Mouse (Mus musculus) kidney, adult 9 months (tissue): ENCODE results near the gene Rps19.
"Not testable (repeated sequence)": the region's sequence is repeated elsewhere in the genome, so short reads cannot be mapped to it uniquely, and the experiment has no call there.

Experiments used
- DNase-seq: peaks from one replicate; pipeline ENCODE4 v3.0.0; 2022

Rps19 gene

DNA sequence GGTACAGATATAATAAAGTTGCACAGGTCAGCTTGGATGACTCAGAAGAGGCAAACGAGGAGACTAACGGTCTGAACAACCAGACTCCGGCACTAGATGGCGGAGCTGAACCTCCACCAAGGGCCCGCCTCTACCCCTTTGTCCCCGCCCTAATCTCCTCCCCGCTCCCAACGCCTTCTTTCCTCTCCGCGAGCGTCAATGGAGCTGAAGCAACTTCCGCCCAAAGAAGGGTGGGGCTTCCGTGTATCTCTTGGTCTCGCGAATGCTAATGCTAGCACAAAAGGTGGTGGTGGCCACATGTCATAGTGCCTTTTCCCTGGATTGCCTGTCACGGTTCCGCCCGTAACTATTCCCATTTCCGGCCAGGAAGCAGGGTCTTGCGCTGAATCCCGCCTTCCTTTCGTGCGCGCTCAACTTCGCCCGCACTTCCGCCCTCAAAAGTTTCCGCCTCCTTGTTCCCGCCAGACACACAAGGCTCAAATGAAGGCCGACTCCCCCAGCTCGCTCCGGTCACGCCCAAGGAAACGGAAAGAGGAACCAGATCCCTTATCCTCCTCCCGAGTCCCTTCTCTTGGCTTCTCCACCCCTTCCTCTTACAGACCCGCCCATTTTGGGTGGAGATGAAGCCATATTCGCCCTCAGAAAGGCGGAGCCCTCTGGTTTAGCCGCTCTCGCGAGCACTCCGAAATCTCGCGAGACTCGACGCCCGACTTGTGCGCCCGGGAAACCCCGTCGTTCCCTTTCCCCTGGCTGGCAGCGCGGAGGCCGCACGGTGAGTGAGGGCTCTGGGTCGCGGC lies at the start of gene Rps19:
Gene Rps19, plus strand, starts transcription at position 476 of the 797 bp plus-strand sequence.
- peak; percentile 100 for DNase-seq

DNA sequence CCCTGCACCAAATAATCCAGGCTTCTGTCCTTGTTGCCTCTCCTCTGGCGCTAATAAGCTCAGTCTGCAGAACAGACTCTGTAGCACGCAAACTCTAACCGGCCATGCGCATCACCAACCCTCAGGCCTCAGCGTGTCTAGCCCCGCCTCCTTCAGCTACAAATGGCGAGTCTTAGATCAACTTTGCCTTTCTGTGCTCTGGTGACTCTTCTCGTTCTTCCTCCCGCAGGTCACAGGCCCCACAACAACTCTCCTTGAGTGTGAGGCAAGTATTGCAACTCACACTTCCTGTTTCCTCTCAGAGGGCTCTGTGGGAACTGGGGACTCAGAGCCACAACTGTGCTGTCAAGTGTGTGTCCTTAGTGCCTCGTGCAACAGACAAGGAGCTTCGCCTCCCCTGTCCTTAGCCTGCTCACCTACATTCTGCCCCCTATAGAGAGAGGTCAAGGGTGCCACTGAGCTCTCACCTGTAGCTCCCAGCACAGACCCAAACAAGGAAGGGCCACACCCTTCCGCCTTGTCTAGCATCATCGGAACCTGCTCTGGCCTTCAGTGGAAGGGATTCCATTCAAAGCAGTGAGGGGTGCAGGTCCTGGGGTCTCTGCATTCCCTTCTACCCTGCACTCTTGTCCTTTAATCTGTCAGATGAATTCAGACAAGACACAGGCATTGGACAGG lies 45.3 kb upstream of the Rps19 start:
- DNase-seq, result not testable (repeated sequence)

DNA sequence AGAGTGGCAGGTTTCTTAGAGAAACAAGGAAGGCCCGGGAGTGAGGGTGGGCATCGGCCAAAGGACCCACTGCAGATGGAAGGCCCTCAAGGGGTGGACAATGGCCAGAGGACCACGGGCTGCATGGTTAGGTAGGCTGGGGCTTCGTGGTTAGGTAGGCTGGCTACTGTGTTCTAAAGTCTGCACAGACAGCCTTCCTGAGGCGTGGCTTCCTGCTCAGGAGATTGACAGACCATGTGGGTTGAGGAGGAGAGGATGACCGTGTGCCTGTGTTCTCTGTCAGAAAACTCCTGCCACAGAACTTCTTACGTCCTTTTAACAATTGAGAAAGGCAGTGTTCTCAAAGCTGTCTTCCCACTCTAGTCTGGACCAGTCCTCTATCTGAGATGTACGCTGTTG lies 44.8 kb upstream of the Rps19 start:
- no peak for DNase-seq

DNA sequence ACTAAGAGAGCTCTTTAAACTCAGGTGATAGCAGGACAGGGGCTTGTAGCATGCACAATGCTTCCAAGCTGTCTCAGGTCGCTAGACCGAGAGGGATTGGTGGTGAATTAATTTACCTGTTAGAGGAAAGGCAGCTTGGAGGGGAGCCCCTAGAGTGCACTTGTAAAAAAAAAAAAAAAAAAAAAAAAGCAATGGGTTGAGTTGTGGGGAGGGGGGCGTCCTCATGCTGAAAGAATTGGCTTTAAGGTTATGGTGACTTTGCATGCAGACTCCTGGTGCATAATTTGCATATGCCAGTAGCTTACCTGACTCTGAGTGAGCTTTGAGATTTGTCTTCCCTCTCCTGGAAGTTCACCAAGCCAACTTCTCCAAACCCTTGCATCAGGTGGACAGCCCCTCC lies 43.8 kb upstream of the Rps19 start:
- DNase-seq, result no peak

DNA sequence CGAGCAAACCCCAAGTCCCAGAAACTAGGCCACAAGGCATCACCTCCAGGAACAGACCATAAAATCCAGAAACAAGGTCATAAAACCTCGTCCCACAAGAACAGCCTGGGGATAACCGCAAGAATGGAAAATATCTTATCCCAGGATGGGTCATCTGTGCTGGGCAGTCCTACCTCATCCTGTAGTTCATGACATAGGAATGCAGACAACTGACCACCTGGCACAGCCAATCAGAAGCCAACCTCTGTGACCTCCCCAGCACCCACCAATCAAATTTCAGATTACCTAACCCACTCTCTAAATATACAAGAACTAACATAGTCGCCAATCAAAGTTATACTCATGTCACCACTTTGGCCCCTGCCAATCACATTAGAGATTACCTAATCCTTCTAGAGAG lies 43.2 kb upstream of the Rps19 start:
- DNase-seq, result no peak

DNA sequence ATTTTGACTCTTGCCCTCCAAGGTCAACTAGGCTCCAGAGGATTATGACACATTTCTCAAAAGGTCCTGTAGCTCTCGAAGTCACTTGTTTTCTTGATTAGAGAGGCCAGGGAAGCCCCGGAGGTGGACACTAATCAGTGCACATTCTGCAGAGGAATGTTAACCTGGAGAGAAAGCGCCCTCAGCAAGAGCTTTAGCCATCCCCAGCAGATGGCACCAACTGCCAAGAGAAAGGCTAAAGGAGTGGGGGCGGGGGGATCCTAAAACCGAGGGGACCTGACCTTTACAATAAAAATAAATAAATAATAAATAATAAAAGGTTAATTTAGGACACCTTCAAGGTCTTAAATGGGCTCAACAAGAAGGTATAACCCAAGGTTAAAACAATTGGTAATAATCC lies 40.0 kb upstream of the Rps19 start:
- no peak for DNase-seq

DNA sequence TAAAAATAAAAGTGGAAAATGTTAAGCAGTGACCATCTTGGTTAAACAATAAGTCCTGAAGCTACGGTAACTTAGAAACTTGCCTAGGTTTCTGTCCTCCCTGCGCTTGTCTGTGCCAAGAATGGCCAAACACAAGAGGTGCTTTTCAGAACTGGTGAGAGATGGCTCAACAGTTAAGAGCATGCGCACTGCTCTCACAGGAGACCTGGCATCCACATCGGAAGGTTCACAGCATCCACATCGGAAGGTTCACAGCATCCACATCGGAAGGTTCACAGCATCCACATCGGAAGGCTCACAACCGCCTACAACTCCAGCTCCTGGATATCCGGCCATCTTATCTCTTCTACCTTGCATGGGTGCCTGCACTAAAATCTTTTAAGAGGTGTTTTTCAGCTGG lies 39.0 kb upstream of the Rps19 start:
- DNase-seq, result no peak

DNA sequence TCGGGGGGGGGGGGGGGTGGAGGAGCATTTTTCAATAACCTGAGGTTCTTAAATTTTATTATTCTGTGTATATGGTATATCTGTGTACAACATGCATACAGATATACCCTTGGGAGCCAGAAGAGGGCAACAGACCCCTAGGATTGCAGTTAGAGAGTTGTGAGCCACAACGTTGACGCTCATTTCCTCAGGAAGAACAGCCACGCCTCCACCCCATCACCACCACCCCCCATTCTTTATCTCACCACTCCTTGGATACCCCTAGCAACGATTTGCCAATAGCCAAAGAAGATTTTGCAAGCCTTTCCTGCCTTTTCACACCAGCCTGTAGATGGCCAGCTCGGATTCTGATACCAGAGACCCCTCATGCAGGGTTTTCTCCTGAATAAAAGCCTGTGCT lies 38.5 kb upstream of the Rps19 start:
- no peak for DNase-seq

DNA sequence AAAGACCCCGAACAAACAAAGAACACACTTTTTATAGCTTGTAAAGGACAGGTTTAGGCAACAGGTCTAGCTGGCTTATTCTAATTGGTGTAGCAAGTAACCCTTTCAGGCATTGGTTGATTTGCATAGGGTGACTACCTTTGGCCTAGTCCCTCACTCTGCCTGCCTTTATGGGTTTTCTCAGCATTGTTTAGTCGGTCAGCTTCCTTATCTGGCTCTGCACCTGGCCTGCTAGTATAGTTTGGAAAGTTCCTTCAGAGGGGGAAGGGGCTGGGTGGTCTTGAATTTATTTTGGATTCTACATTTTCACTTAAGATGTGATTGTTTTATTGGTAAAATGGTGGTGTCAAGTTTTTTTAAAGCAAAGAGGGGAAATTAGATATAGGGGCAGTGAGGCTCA lies 37.6 kb upstream of the Rps19 start:
- not testable (repeated sequence) for DNase-seq

DNA sequence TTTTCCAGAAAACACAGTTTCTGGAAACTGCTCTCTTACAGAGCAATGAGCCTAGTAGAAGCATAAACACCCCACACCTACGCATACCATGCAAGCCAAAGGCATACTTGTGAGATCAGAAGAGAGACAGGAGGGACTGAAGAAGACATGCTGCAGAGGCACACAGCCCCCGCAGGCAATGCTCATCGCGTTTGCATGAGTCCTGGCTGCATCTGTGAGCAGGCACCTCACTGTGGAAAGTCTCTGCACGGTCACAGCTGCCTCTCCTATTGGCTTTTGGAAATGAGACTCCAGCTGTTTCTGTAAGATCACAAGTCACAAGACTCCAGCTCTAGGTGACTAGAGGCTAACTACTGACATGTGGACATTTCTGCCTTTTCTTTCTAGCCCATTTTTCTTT lies 34.0 kb upstream of the Rps19 start:
- DNase-seq, result peak; percentile 4

DNA sequence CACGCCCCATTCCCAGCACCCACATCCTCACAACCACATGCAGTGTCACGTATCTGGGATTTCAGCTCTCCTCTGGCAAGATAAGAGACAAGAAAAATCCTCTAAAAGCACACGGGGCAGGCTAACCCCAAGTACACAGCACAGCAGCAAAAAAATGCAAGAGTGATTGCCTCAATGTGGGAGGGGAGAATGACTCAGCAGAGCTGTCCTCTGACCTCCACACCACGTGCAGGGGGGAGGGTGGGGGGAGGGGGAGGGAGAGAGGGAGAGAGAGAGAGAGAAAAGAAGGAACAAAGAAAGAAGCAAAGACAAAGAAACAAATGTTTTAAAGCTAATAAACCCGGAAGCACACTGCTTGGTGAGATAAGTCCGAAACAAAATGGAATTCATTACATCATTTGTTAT lies 33.3 kb upstream of the Rps19 start:
- DNase-seq, result peak; percentile 18

DNA sequence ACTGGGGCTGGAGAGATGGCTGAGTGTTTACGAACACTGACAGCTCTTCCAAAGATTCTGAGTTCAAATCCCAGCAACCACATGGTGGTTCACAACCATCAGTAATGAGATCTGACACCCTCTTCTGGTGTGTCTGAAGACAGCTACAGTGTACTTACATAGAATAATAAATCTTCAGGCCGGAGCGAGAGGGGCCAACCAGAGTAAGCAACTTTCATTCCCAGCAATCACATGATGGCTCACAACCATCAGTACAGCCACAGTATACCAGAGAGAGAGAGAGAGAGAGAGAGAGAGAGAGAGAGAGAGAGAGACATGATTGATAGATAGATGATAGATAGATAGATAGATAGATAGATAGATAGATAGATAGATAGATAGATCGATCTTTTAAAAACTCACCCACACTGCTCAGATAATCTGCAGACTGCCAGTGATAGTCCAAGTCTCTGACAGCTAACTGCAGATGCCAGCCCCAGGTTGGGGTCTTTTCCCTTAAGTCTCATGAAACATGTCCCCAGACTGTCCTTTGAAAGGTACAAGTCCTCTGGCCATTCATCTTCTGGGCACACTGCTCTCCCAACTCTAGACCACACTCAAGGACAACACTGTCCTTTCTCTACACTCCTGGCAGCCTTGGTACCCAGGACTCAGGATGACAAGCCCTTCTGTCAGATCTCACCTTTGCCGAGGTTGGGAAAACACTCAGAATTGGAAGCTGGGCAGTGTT lies 32.4 kb upstream of the Rps19 start:
- DNase-seq, result no peak

DNA sequence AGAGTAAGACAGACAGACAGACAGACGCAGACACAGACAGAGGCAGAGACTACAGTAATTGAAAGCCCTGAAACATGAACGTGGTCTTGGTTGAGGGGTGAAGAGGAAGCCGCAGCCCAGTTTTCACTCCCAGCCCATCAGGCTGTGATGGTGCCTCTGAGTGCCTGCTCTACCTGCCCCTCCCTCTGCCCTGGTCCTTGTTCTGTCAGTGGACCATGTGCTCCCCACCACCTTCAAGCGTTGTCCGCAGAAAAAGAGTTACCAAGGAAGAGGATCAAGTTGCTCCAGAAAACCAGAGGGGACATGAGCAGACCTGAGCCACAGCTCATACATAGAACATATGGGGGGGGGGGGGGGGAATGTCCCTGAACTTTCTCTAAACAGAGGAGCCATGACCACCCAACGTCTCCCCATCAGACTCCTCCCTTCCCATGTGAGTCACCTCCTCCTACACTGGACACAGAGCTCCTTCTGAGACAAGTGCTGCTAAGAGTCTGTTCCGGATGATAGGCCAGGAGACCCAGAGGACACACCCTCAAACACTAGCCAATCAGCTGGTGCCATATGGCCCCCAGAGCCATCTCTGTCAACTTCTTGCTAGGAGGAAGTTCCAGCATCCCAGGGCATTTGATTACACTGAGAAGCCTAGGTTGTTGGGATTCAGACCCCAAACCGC lies 31.5 kb upstream of the Rps19 start:
- no peak for DNase-seq

DNA sequence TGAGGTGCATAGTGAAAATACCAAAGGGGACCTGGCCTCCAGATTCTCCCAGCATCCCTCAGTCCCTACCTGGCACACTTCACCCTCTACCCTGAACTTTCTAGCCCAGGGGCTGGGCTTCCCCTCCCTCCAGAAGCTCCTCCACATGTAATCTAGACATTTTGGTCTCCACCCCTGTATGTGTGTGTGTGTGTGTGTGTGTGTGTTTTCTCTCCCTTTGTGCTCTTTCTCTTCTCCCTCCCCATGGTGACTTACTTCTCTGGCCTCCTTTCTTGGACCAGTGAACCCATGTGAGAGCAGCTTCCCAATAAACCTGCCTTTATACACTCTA lies 31.0 kb upstream of the Rps19 start:
- no peak for DNase-seq

DNA sequence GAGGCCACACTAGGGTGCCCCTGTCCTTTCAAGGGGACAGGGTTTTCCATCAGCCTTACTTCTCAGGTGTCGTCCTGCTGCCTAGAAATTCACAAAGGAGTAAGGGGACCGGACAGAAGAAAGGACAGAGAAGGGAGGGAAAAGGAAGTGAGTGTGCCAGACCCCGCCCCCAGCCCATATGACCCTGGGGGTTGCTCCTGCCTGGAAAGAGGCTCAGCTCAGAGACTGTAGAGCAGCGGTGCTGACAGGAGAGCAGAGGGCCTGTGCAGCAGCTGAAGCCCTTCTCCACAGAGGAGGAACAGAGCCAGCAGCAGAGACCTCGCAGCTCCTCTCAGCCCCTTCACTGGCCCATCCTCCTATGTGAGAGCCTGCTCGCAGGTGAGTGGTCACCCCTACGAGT lies 30.5 kb upstream of the Rps19 start:
- no peak for DNase-seq

DNA sequence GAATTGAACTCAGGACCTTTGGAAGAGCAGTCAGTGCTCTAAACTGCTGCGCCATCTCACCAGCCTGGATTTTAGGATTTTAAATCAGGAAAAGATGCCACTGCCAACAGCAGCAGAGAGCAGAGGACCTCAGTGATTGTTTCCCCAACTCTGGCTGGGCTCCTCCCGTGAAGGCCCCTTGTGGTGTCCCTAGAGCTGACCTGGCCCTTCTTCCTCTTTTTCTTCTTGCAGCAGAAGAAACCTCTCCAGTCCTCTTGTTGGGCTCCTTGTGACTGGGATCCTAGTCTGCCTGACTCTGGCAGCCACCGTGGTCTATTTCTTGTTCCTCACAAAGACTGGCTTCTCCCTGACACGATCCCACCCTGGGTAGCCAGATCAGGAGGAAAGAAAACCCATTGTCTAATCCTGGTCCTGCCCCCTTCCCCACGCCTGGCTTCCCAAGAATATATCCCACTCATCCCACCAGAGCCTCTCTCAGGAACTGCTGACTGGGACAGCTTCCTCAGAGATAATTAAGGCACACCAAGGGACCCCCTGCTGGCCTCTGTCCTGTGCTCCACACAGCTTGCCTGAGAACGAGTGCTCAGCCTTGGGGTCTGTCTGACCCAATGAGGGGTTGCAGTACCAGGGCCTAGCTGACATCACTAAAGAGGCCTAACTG lies 27.6 kb upstream of the Rps19 start:
- no peak for DNase-seq

DNA sequence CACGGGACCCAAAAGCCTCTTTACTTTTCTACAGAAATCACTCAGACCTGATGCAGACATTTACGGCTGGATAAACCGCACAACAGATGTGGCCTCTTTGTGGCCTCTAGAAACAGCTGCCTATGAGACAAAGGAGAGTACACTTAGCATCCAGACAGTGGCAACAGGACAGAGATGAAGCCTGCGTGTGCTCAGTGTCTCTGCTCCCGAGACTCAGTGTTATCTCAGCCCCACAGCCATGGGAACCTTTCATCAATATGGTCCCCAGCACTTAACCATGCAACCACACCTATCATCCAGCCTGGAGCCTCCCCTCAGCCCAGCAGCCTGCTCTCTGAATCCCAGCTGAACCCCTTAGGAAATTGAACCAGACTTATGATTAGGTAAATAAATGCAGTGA lies 24.9 kb upstream of the Rps19 start:
- DNase-seq, result no peak

DNA sequence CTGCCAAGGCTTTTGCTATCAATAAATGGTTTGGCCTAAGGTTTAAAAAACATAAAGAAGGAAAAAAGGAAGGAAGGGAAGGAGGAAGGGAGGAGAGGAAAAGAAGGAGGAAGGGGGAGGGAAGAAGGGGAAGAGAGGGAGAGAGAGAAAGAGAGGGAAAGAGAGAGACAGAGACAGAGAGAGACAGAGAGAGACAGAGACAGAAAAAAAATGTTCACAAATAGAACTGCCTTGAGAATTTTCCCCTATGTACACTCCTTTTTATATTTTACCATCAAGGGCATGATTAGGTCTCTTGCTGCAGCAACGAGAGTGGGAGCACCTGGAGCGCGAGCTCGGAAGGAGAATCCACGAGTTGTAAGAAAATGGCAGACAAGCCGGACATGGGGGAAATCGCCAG lies 22.3 kb upstream of the Rps19 start, which contains the start of gene Gm9844:
Gene Gm9844, plus strand, starts transcription at position 301 of the 400 bp plus-strand sequence.
- no peak for DNase-seq

DNA sequence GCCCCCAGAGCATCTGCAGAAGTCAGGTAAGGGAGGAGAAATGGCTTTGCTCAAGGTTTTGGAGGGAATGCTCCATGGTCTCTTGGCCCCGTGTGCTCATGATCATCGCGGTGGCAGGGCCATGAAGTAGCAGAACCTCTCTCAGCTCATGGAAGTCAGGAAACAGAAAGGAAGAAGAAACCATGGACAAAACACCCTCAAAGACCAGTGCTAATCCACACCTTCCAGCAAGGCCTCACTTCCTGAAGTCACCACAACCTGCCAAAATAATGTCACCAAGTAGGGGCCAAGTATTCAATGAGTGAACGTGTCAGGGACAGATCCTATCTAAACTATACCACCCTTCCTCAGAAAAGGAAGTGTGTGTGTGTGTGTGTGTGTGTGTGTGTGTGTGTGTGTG lies 21.3 kb upstream of the Rps19 start:
- DNase-seq, result no peak

DNA sequence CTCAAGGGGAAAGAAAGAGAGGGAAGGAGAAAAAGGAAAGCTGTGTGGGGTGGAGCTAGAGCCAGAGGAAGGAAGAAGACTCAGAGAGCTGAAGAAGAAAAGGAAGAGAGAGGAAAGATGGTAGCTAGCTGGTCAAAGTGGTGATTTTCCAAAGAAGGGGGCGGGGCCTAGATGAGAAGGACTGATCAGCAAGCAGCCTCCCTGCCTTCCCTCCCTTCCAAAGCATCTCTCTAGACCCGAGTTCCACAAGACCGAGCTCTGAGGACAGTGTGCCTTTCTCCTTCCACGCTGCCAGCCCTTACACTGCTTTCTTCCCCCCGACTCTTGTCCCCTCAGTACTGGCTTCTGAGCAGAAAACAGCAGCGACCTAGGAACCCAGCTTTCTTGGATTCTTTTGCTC lies 20.0 kb upstream of the Rps19 start:
- no peak for DNase-seq

DNA sequence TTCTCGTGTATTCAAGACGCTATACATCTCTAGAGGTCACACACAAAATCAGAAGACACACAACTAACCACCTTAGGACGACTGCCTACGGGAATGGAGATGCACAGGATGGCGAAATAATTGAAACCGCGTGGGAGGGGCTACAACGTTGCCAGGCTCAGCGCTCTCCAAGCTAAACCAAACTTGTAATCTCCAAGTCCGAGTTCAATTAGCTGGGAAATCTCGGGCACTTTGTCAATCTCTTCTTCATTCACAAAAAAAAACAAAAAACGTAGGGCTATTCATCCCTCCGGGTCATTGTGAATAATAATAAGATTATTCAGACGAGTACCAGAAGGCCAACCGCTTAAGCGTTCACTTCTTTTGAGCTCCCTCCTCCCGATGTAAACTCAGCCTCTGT lies 15.1 kb upstream of the Rps19 start:
- no peak for DNase-seq

DNA sequence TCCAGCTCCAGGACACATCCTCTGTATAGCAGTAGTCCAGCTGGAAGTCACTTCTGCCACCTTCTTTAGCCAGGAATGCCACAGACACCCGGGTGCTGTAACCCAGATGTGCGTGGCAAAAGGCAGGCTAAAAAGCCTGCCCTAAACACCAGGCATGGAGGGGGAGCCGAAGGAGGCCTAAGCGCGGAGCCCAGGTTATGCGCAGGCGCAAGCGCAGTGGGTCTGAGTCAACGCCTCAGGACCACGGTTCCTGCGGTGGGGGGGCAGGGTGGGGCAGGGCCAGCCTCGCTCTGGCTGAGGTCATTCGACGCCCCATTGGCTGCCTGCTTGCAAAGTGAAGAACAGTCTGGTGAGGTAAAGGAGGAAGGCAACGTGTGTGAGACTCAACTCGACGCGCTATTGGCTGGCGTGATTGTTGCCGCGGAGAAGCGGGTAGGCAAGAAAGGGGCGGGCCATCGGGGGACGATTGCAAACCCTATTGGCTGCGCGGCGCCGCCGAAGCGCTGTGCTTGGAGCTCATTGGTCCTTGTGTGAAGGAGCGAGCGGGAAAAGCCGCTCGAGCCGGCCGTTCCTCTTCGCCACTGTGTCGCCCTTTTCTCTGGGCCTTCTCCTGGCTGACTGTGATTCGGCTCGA lies 14.5 kb upstream of the Rps19 start, which contains the start of the genes Lypd4 and Dmrtc2:
Gene Lypd4, minus strand, starts transcription at position 410 of the 634 bp plus-strand sequence.
Gene Dmrtc2, plus strand, starts transcription at position 526 of the 634 bp plus-strand sequence.
- no peak for DNase-seq
